Mouse (Mus musculus): ENCODE results near the gene Tanc1. TPM values are rescaled to one million over a fixed set of nuclear protein-coding genes. Genes with fewer than 3 reads are reported as not detected.

The Tanc1 gene
- polyA plus RNA-seq, 1 experiment from 2014 or later = 23.6 TPM

DNA sequence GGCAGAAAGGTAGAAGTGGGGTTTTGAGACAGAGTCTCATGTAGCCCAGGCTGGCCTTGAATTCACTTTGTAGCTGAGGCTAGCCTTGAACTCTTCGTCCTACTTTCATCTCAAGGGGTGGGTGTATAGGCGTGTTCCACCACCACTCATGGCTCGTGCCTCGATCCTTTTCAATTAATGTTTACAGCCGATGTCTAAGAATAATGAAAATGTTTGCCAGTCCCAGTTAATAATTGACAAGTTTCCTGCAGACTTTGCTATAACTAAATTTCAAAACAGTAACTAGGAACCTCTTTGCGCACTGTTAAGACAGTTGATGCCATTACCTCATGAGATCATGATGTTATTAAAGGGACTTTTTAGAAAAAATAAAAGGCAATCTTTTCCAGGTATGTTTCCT, 13.6 kb upstream of the Tanc1 start:
- peaks cover 26% of the 10 kb centered on the region; the same call in 1 of the 2 replicates for H3K4me1 ChIP-seq
- ATAC-seq (ENCODE audit: low FRiP score) = no peak
- H3K4me2 ChIP-seq = no peak overlapping the region
- WGBS = 91% methylated on average over 6 of the region's 6 CpGs
- no peaks in the 10 kb centered on the region for H3K27me3 ChIP-seq
- H3K9ac ChIP-seq = no peak overlapping the region
- H3K27ac ChIP-seq = no peak overlapping the region
- no peaks in the 10 kb centered on the region for H3K9me3 ChIP-seq
- H3K4me3 ChIP-seq (replicated peaks) = no peak overlapping the region
- H3K36me3 ChIP-seq (replicated peaks) = no peaks in the 10 kb centered on the region

DNA sequence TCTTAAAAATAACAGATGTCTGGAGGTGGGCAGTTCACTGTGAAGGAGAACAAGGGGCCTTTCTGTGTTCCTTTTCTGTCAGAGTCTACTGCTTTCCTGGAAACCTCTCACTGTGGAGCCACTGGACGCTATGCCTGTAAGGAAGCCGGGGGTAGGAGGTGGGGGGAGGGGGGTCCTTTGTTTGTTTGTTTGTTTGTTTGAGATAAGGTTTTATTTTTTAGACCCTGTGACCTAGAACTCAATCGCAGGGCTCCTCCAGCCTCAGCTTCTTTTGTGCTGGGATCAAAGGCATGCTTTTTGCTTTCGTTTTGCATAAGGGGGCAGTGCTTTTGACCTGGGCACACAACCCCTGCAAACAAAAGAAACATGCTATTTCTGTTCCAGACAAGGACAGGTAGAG, 12.9 kb upstream of the Tanc1 start:
- peaks cover 21% of the 10 kb centered on the region; the same call in 1 of the 2 replicates for H3K4me1 ChIP-seq
- H3K36me3 ChIP-seq (replicated peaks) = no peaks in the 10 kb centered on the region
- ATAC-seq (ENCODE audit: low FRiP score) = no peak
- 22% methylated on average over 4 of the region's 4 CpGs for WGBS
- H3K27me3 ChIP-seq = no peaks in the 10 kb centered on the region
- H3K4me3 ChIP-seq (replicated peaks) = no peak overlapping the region
- H3K9ac ChIP-seq = no peak overlapping the region
- H3K9me3 ChIP-seq = no peaks in the 10 kb centered on the region
- no peak overlapping the region for H3K27ac ChIP-seq
- H3K4me2 ChIP-seq = no peak overlapping the region

DNA sequence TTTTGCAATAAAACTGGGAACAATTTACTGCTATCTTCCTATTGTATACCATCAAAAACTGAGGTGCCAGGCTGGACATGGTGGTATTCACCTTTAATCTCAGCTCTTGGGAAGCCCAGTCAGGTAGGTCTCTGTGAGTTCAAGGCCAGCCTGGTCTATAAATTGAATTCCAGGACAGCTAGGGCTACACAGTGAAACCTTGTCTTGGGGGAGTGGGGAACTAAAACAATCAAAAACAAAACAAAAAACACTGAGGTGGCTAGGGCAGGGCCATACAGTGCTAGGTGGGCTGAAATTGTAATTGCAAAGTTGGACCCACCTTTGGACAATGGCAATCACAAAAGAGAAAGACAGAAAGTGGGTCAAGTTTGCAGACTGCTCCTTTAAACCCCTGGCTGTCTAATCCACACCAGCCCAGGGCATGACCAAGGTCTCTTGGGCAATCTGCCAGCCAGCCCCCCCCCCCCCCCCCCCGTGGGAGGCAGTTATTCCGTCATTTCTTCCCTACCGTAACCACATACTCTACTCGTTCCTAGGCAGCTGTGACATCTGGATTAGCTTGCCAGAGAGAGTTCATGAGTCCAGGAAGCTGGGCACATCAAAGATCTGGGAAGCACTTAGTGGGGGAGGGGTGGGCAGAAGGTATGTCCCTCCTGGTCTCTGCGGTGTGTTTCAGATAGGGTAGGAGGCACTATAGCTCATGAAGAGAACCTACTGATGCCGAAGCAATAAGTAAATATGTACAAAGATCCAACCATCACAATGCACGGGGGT, 12.3 kb upstream of the Tanc1 start:
- no peak overlapping the region for H3K4me3 ChIP-seq (replicated peaks)
- no peak overlapping the region for H3K9ac ChIP-seq
- peak; percentile 39; the same call in 1 of the 2 replicates for ATAC-seq (ENCODE audit: low FRiP score)
- no peaks in the 10 kb centered on the region for H3K27me3 ChIP-seq
- no peak overlapping the region for H3K4me2 ChIP-seq
- H3K36me3 ChIP-seq (replicated peaks) = no peaks in the 10 kb centered on the region
- 38% methylated on average over 7 of the region's 7 CpGs for WGBS
- peaks cover 16% of the 10 kb centered on the region; the same call in 1 of the 2 replicates for H3K4me1 ChIP-seq
- H3K9me3 ChIP-seq = no peaks in the 10 kb centered on the region
- peak overlapping the region; percentile 36 for H3K27ac ChIP-seq

DNA sequence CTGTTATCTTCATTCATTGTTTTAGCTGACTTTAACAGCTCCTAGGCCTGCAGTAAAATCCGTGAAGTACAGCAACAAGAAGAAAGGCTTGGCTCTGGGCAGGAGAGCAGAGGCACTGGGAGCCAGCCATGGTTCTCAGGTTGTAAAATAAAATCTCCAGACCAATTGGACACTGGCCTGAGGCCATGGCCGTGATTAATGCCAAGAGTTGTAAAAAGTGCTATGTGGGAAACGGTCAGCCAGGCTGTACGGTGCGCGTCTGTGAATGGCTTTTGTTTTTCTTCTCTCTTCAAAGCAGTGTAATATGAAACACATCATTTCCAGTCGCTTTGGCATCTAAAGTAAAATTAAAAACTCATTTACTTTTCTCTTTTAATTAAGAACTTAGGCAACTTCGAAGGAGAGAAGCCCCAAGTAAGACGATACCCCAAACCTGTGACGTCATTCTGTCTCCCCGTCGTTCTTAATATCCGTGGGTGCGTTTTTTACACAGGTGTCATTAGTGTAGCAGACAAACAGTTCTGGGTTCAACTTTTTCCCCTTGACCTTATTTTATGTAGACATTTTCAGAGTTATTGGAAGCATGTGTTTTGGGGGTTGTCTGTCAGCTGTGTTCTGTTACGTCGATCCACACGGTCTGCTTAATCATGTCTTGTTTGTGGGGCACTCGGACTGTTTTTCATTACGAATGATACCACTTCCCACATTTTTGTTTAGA, 11.6 kb upstream of the Tanc1 start:
- Histone ChIP-seq H3K27me3 (no peaks in the 10 kb centered on the region), H3K9me3 (no peaks in the 10 kb centered on the region), H3K4me2 (no peak overlapping the region), H3K9ac (no peak overlapping the region), H3K4me3 (replicated peaks) (no peak overlapping the region), H3K27ac (peak overlapping the region; percentile 36), H3K36me3 (replicated peaks) (no peaks in the 10 kb centered on the region), H3K4me1 (peaks cover 16% of the 10 kb centered on the region; the same call in 1 of the 2 replicates)
- peak; percentile 41; the same call in 1 of the 2 replicates for ATAC-seq (ENCODE audit: low FRiP score)
- 59% methylated on average over 19 of the region's 19 CpGs for WGBS

DNA sequence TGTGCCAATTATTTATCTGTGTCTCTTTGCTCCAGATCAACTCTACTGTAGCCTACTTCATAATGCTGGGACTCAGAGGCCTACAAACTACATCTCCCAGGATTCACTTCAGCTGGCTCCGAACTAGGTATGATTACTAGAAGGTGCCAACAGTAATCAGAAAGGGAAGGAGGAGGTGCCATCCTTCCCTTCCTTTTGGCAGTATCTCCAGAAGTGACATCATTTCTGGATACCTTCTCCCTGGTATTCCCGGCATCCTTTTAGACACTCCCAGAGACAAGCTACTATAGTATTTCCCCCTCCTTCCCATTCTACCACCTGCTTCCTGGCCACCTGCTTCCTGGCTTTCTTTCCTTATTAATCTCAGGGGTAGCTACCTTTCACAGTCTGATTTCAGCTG, 10.9 kb upstream of the Tanc1 start:
- no peak overlapping the region for H3K27ac ChIP-seq
- 86% methylated on average over 2 of the region's 2 CpGs for WGBS

DNA sequence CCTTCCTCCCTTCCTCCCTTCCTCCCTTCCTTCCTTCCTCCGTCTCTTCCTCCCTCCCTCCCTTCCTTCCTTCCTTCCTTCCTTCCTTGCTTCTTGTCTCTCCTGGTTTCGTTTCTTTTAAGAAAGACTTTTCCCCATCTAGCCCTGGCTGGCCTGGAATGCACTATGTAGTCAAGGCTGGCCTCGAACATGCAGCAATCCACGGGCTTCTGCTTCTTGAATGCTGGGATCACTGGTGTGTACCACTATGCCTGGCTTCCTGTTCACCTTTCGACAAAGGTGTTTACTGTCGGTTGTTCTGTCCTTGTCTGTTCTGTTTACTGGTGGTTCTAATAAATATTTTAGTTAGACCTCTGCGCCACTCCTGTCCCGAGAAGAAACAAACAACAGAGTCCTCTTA, 10.4 kb upstream of the Tanc1 start:
- 90% methylated on average over 8 of the region's 8 CpGs for WGBS
- ATAC-seq (ENCODE audit: low FRiP score) = no peak
- Histone ChIP-seq H3K4me3 (replicated peaks) (no peak overlapping the region), H3K9ac (no peak overlapping the region), H3K27me3 (0 out of 2 replicates have a peak, but pooled peaks cover under 1% of the 10 kb centered on the region), H3K9me3 (no peaks in the 10 kb centered on the region), H3K27ac (no peak overlapping the region), H3K4me2 (no peak overlapping the region), H3K36me3 (replicated peaks) (no peaks in the 10 kb centered on the region), H3K4me1 (peaks cover 16% of the 10 kb centered on the region; the same call in 1 of the 2 replicates)

More for the DNA sequence above, 10.9 kb upstream of the Tanc1 start:
- Histone ChIP-seq H3K27me3 (no peaks in the 10 kb centered on the region), H3K4me3 (replicated peaks) (no peak overlapping the region), H3K9me3 (no peaks in the 10 kb centered on the region), H3K4me2 (no peak overlapping the region), H3K36me3 (replicated peaks) (no peaks in the 10 kb centered on the region), H3K4me1 (peaks cover 16% of the 10 kb centered on the region; the same call in 1 of the 2 replicates), H3K9ac (no peak overlapping the region)
- ATAC-seq (ENCODE audit: low FRiP score) = no peak

DNA sequence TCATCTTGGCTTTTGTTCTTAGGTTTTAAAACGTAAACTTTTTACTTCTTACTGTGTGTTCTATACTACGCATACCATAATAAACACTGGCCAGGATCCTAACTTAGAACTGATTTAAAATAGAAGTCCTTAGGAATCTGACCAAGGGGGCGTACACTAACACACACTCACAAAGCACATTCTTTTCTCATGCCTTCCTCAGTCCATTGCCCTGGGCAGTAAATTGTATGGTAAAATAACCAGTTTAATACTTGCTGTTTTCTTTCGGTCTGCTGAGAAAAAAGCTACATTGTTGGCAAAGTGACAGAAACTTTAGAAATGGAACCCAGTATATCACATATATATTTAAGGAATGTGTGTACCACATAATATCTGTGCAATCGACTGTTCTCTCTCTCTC, 2.9 kb upstream of the Tanc1 start:
- H3K4me3 ChIP-seq (replicated peaks) = no peak overlapping the region
- peaks cover 23% of the 10 kb centered on the region for H3K4me1 ChIP-seq
- no peak overlapping the region for H3K9ac ChIP-seq
- no peak for ATAC-seq (ENCODE audit: low FRiP score)
- H3K27me3 ChIP-seq = 0 out of 2 replicates have a peak, but pooled peaks cover 4% of the 10 kb centered on the region
- no peak overlapping the region for H3K27ac ChIP-seq
- no peaks in the 10 kb centered on the region for H3K36me3 ChIP-seq (replicated peaks)
- WGBS = 60% methylated on average over 5 of the region's 5 CpGs
- no peak overlapping the region for H3K4me2 ChIP-seq
- H3K9me3 ChIP-seq = no peaks in the 10 kb centered on the region

DNA sequence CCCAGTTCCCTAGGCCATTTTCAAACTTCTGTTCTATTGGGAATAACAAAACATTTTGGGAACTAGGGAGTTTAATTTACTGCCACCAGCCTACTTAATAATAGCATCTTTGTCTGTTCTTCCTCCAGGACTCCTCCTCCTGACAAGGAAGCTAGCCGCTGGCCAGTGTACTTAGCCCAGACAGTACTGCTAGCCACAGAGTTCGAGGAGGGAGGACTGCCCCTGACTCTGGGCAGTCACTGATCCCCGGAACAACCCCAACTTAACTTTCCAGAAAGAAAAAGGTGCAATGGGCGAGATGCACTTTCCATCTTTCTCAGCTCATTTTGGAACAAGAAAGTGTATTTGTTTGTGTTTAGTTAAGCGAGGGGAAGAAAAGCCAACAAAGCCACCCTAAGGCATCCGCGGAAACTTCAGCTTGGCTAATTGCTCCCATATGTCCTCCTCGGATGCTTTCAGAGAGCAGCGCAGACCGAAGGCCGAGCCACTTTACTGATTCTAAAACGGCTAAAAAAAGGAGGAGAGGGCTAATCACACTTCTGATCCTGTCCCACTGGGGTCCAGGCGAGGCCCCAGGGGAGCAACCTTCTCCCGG, 529 bp upstream of the Tanc1 start:
- Histone ChIP-seq H3K36me3 (replicated peaks) (no peaks in the 10 kb centered on the region), H3K27me3 (0 out of 2 replicates have a peak, but pooled peaks cover 4% of the 10 kb centered on the region), H3K9ac (peak overlapping the region; percentile 80), H3K4me2 (peak overlapping the region; percentile 65), H3K9me3 (no peaks in the 10 kb centered on the region), H3K27ac (peak overlapping the region; percentile 88), H3K4me3 (replicated peaks) (peak overlapping the region; percentile 77), H3K4me1 (peaks cover 34% of the 10 kb centered on the region)
- no peak; the same call in 1 of the 2 replicates for ATAC-seq (ENCODE audit: low FRiP score)
- under 1% methylated on average over 14 of the region's 14 CpGs for WGBS

DNA sequence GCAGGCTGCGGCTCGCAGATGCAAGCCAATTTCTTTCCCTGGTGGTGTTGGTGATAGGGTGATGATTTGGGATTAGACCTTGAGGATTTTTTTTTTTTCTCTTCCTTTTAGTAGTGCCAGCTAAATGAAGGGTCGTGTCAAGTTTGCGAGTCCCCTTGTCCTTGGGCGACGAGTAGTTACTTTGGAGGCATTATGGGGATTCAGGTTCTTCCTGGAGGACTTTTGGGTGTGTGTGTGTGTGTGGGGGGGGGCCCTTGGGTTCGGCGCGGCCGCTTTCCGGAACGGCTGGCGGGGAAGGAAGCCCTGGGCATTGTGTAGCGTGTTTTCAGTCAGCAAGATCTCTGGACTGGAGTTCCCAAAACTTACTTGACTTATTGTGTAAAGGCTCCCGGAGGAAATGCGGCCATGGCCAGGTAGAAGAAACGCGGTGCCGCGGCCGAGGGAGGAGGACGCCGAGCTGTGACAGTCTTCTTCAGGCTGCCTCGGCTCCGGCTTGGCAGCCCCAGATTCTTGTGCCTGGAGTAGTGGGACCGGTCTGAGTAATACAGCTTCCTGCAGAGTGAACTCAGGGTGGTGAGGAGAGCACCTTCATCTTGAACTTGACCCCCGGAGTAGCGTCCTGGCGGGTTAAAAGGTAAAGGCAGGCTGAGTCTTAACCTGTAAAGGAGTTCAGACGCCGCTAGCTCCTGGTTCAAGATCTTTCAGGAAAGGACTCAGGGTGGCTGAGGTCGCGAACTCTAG, 1.1 kb downstream of the Tanc1 start:
- 0% methylated on average over 33 of the region's 33 CpGs for WGBS
- Histone ChIP-seq H3K4me3 (replicated peaks) (peak overlapping the region; percentile 77), H3K9ac (peak overlapping the region; percentile 80), H3K4me1 (peaks cover 34% of the 10 kb centered on the region), H3K27ac (peak overlapping the region; percentile 88), H3K36me3 (replicated peaks) (no peaks in the 10 kb centered on the region), H3K4me2 (peak overlapping the region; percentile 65), H3K9me3 (no peaks in the 10 kb centered on the region), H3K27me3 (no peaks in the 10 kb centered on the region)
- peak; percentile 34; the same call in 1 of the 2 replicates for ATAC-seq (ENCODE audit: low FRiP score)

DNA sequence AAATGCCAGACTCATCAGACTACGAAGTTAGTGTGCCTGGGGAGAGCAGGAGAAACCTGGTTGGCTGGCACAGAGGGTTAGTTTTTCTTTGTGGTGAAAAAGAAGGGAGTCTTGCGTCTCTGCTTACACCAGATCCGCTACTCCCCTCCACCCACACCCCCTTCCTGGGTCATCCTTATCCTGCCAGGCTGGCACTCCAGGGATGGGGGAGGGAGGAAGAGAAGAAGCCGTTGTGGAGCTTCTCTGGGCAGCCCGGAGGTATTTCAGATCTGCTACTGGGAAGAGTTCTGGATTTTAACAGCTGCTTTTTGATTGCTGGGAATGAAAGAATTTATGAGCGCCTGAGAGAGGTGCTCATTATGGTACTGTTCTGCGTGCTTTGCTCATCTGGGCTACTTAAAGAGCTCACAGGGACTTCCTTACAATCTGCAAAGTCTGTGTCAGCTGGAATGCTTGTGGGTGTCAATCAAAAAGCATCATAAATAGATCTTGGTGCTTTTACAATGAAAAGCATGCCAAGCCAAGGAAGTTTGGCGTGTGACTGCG, 1.7 kb downstream of the Tanc1 start:
- ATAC-seq (ENCODE audit: low FRiP score) = no peak

DNA sequence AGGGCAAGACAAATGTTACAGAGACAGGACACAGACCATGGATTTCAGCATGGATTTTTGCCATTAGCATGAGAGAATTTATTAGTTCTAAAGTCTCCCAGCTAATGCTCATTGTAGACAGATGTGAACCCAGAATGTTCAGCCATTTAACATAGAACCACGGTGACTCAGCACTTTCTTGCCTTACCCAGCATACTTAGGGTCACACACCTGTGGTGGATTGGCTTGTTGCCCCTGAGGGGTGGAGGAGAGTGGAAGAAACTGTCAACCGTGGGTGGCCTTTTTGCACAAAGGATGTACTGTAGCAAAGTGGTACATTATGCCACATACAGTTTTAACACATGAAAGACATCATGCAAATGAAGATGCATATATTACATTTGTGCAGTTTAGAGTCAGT, 5.0 kb downstream of the Tanc1 start:
- H3K27me3 ChIP-seq = no peaks in the 10 kb centered on the region
- no peaks in the 10 kb centered on the region for H3K9me3 ChIP-seq
- no peak overlapping the region for H3K27ac ChIP-seq
- H3K4me1 ChIP-seq = peaks cover 23% of the 10 kb centered on the region
- ATAC-seq (ENCODE audit: low FRiP score) = no peak
- no peak overlapping the region for H3K9ac ChIP-seq
- WGBS = 82% methylated on average over 2 of the region's 2 CpGs
- no peaks in the 10 kb centered on the region for H3K36me3 ChIP-seq (replicated peaks)
- no peak overlapping the region for H3K4me3 ChIP-seq (replicated peaks)
- H3K4me2 ChIP-seq = no peak overlapping the region

More for the DNA sequence above, 1.7 kb downstream of the Tanc1 start:
- 8% methylated on average over 9 of the region's 9 CpGs for WGBS
- Histone ChIP-seq H3K36me3 (replicated peaks) (no peaks in the 10 kb centered on the region), H3K4me2 (peak overlapping the region; percentile 65), H3K9me3 (no peaks in the 10 kb centered on the region), H3K4me3 (replicated peaks) (peak overlapping the region; percentile 77), H3K9ac (peak overlapping the region; percentile 80), H3K27me3 (no peaks in the 10 kb centered on the region), H3K4me1 (peaks cover 34% of the 10 kb centered on the region), H3K27ac (no peak overlapping the region; the same call in 1 of the 2 replicates)

Data from forebrain, embryonic 12.5 days (tissue).